13 mouse cellular contexts compared by ENCODE assay signal in genomic region chr3:65944713-65945112, GRCm38 (mm10). TPM values are rescaled to one million over a fixed set of nuclear protein-coding genes. Genes with fewer than 3 reads are reported as not detected.
A peak's percentile ranks its signal among the peaks of the same experiment; 100 is the strongest.
DNase-seq lines count a peak whose midpoint lies in the region; ATAC-seq and TF ChIP-seq lines count a peak whose summit lies in the region.
"Had no signal": no experiment of that assay in that cellular context is flagged by ENCODE, and none has a peak within 500 bp of the region (broad histone marks: within the 10 kb centered on the region; RNA-seq: fewer than 3 reads in every experiment).

No protein-coding gene starts in this region.

- H3K27ac ChIP-seq in embryonic facial prominence, embryonic 14.5 days (replicated peaks; ENCODE audit: low read depth, low read length), result no peak overlapping the region
- H3K27ac ChIP-seq in embryonic facial prominence, embryonic 10.5 days (replicated peaks), result no peak overlapping the region
- no peak overlapping the region for H3K27ac ChIP-seq in midbrain, postnatal 0 days (ENCODE audit: low read depth, low read length)
- no peak overlapping the region for H3K27ac ChIP-seq in midbrain, embryonic 16.5 days (ENCODE audit: low read length)
- no peak overlapping the region for H3K27ac ChIP-seq in hindbrain, postnatal 0 days
- H3K27ac ChIP-seq: kidney, postnatal 0 days; macrophage had no signal

- no peak for TF ChIP-seq POLR2A in myocyte (IDR thresholded peaks at IDR 0.05; ENCODE audit: insufficient read length, low read depth)

- no peak for DNase-seq in embryonic facial prominence, embryonic 14.5 days (ENCODE audit: low spot score)
- DNase-seq in embryonic facial prominence, embryonic 10.5 days (ENCODE audit: low spot score), result no peak
- DNase-seq in midbrain, postnatal 0 days (ENCODE audit: low spot score), result no peak
- no peak for DNase-seq in hindbrain, postnatal 0 days (ENCODE audit: low spot score)
- DNase-seq in retina, embryonic 14.5 days (ENCODE audit: low spot score), result no peak
- DNase-seq in urinary bladder, adult 2 months (ENCODE audit: low spot score), result no peak
- DNase-seq: cerebellum, adult 18-20 months; heart, adult 18-20 months; heart, postnatal 10 days had no signal

- H3K9ac ChIP-seq in embryonic facial prominence, embryonic 14.5 days (ENCODE audit: low read depth, low read length), result no peak overlapping the region
- H3K9ac ChIP-seq in midbrain, postnatal 0 days (replicated peaks; ENCODE audit: low read length, poor library complexity, severe bottlenecking), result no peak overlapping the region
- no peak overlapping the region for H3K9ac ChIP-seq in midbrain, embryonic 16.5 days (ENCODE audit: low read depth, low read length)
- no peak overlapping the region for H3K9ac ChIP-seq in hindbrain, postnatal 0 days (replicated peaks; ENCODE audit: low read length)

- peaks cover 61% of the 10 kb centered on the region for H3K36me3 ChIP-seq in embryonic facial prominence, embryonic 14.5 days (ENCODE audit: control insufficient read depth, insufficient read depth, low read length)
- peaks cover 66% of the 10 kb centered on the region for H3K36me3 ChIP-seq in embryonic facial prominence, embryonic 10.5 days (replicated peaks)
- H3K36me3 ChIP-seq in midbrain, postnatal 0 days (ENCODE audit: insufficient read depth, low read length), result peaks cover 42% of the 10 kb centered on the region
- H3K36me3 ChIP-seq in midbrain, embryonic 16.5 days (ENCODE audit: control insufficient read depth, insufficient read depth, low read length), result peaks cover 35% of the 10 kb centered on the region
- peaks cover 42% of the 10 kb centered on the region for H3K36me3 ChIP-seq in hindbrain, postnatal 0 days (ENCODE audit: insufficient read depth, low read length)
- H3K36me3 ChIP-seq in myocyte (ENCODE audit: control insufficient read depth, insufficient read depth), result peaks cover 51% of the 10 kb centered on the region

- no peaks in the 10 kb centered on the region for H3K27me3 ChIP-seq in embryonic facial prominence, embryonic 14.5 days (replicated peaks; ENCODE audit: control insufficient read depth, insufficient read depth, low read length)
- no peaks in the 10 kb centered on the region for H3K27me3 ChIP-seq in embryonic facial prominence, embryonic 10.5 days (replicated peaks; ENCODE audit: low read depth, poor library complexity, severe bottlenecking)
- H3K27me3 ChIP-seq in midbrain, postnatal 0 days (ENCODE audit: insufficient read depth, low read length), result no peaks in the 10 kb centered on the region
- no peaks in the 10 kb centered on the region for H3K27me3 ChIP-seq in midbrain, embryonic 16.5 days (ENCODE audit: control insufficient read depth, insufficient read depth, low read depth, low read length)
- H3K27me3 ChIP-seq in hindbrain, postnatal 0 days (ENCODE audit: insufficient read depth, low read length), result no peaks in the 10 kb centered on the region
- H3K27me3 ChIP-seq in myocyte (ENCODE audit: control insufficient read depth, insufficient read depth, insufficient read length), result no peaks in the 10 kb centered on the region

- no peaks in the 10 kb centered on the region for H3K9me3 ChIP-seq in embryonic facial prominence, embryonic 14.5 days (ENCODE audit: control insufficient read depth, low read length)
- no peaks in the 10 kb centered on the region for H3K9me3 ChIP-seq in embryonic facial prominence, embryonic 10.5 days
- no peaks in the 10 kb centered on the region for H3K9me3 ChIP-seq in midbrain, postnatal 0 days (ENCODE audit: low read length)
- no peaks in the 10 kb centered on the region for H3K9me3 ChIP-seq in midbrain, embryonic 16.5 days (replicated peaks; ENCODE audit: control insufficient read depth, low read length, poor library complexity, severe bottlenecking)
- H3K9me3 ChIP-seq in hindbrain, postnatal 0 days (ENCODE audit: low read length), result no peaks in the 10 kb centered on the region

- ATAC-seq in embryonic facial prominence, embryonic 14.5 days (ENCODE audit: low read depth), result 0 out of 2 replicates have a peak, but pooled peaks have one; percentile 23
- ATAC-seq in midbrain, postnatal 0 days (ENCODE audit: low FRiP score), result 0 out of 2 replicates have a peak, but pooled peaks have one; percentile 11
- no peak; the same call in 1 of the 2 replicates for ATAC-seq in midbrain, embryonic 16.5 days
- ATAC-seq in hindbrain, postnatal 0 days, result 0 out of 2 replicates have a peak, but pooled peaks have one; percentile 18

- no peak overlapping the region for H3K4me2 ChIP-seq in embryonic facial prominence, embryonic 14.5 days (ENCODE audit: low read depth, low read length)
- no peak overlapping the region for H3K4me2 ChIP-seq in midbrain, postnatal 0 days (ENCODE audit: low read depth, low read length, poor library complexity, severe bottlenecking)
- no peak overlapping the region for H3K4me2 ChIP-seq in midbrain, embryonic 16.5 days (ENCODE audit: low read length)
- H3K4me2 ChIP-seq in hindbrain, postnatal 0 days (ENCODE audit: low read depth, low read length), result no peak overlapping the region
- no peak overlapping the region for H3K4me2 ChIP-seq in myocyte (ENCODE audit: low read depth)

- no peaks in the 10 kb centered on the region for H3K79me2 ChIP-seq in myocyte (ENCODE audit: control insufficient read depth, insufficient read depth)

- H3ac ChIP-seq in myocyte (ENCODE audit: control insufficient read depth, insufficient read length), result no peak overlapping the region

- 89% methylated on average over 3 of the region's 3 CpGs for WGBS in embryonic facial prominence, embryonic 14.5 days
- 91% methylated on average over 3 of the region's 3 CpGs for WGBS in embryonic facial prominence, embryonic 10.5 days
- 91% methylated on average over 3 of the region's 3 CpGs for WGBS in midbrain, postnatal 0 days
- 94% methylated on average over 3 of the region's 3 CpGs for WGBS in midbrain, embryonic 16.5 days
- 88% methylated on average over 3 of the region's 3 CpGs for WGBS in hindbrain, postnatal 0 days

- no peak overlapping the region for H3K4me3 ChIP-seq in embryonic facial prominence, embryonic 14.5 days (ENCODE audit: low read depth, low read length)
- H3K4me3 ChIP-seq in embryonic facial prominence, embryonic 10.5 days, result no peak overlapping the region
- no peak overlapping the region for H3K4me3 ChIP-seq in midbrain, postnatal 0 days (ENCODE audit: low read depth, low read length)
- H3K4me3 ChIP-seq in midbrain, embryonic 16.5 days (ENCODE audit: low read depth, low read length), result no peak overlapping the region
- H3K4me3 ChIP-seq in hindbrain, postnatal 0 days (ENCODE audit: low read length), result no peak overlapping the region
- no peak overlapping the region for H3K4me3 ChIP-seq in myocyte

- H3K4me1 ChIP-seq in embryonic facial prominence, embryonic 14.5 days (ENCODE audit: control insufficient read depth, insufficient read depth, low read length), result no peaks in the 10 kb centered on the region
- no peaks in the 10 kb centered on the region for H3K4me1 ChIP-seq in embryonic facial prominence, embryonic 10.5 days
- no peaks in the 10 kb centered on the region for H3K4me1 ChIP-seq in midbrain, postnatal 0 days (ENCODE audit: insufficient read depth, low read length)
- no peaks in the 10 kb centered on the region for H3K4me1 ChIP-seq in midbrain, embryonic 16.5 days (ENCODE audit: control insufficient read depth, insufficient read depth, low read length)
- H3K4me1 ChIP-seq in hindbrain, postnatal 0 days (ENCODE audit: insufficient read depth, low read length), result no peaks in the 10 kb centered on the region

- no peak for TF ChIP-seq CTCF in midbrain, postnatal 0 days (IDR thresholded peaks at IDR 0.05)
- no peak for TF ChIP-seq CTCF in hindbrain, postnatal 0 days (IDR thresholded peaks at IDR 0.05; ENCODE audit: low read depth)

TF ChIP-seq in myocyte, 11 proteins besides CTCF, POLR2A, EP300 and RAD21:
- peak; percentile 70 for TF ChIP-seq POLR2AphosphoS2 (IDR thresholded peaks at IDR 0.05; ENCODE audit: insufficient read length, low read depth)
- TF ChIP-seq TCF12 (IDR thresholded peaks at IDR 0.05; ENCODE audit: insufficient read depth, poor library complexity, severe bottlenecking), result no peak

RNA-seq across cellular contexts. Expression of gene Ccnl1, which starts 13.3 kb away (rescaled TPM):
- 101 and 105 TPM in 2 replicates for polyA plus RNA-seq in embryonic facial prominence, embryonic 14.5 days (2014; fragmentation: Nextera tagmentation; extraction: Ambion mirVana)
- 102 and 104 TPM in 2 replicates for polyA plus RNA-seq in embryonic facial prominence, embryonic 10.5 days (2016; fragmentation: Nextera tagmentation; extraction: Ambion mirVana)
- total RNA-seq in midbrain, postnatal 0 days (2014; rRNA removed), result 38.7 and 60.3 TPM in 2 replicates
- polyA plus RNA-seq in midbrain, postnatal 0 days (2015; fragmentation: Nextera tagmentation; extraction: Ambion mirVana), result 52.2 and 58.4 TPM in 2 replicates
- 64.7 and 73.2 TPM in 2 replicates for polyA plus RNA-seq in midbrain, embryonic 16.5 days (2015; fragmentation: Nextera tagmentation; extraction: Ambion mirVana)
- total RNA-seq in hindbrain, postnatal 0 days (2014; rRNA removed), result 32.9 and 34.8 TPM in 2 replicates
- polyA plus RNA-seq in hindbrain, postnatal 0 days (2015; fragmentation: Nextera tagmentation; extraction: Ambion mirVana), result 56.8 and 56.9 TPM in 2 replicates
- 12.8 TPM for polyA plus RNA-seq in myocyte (2012; fragmentation: generic; extraction: Trizol)
- 86.0 and 114 TPM in 2 replicates for polyA plus RNA-seq in urinary bladder, adult 2 months (2012; rRNA removed)
